Mouse (Mus musculus): ENCODE measurements around the gene Stk39.

The Stk39 gene

DNA sequence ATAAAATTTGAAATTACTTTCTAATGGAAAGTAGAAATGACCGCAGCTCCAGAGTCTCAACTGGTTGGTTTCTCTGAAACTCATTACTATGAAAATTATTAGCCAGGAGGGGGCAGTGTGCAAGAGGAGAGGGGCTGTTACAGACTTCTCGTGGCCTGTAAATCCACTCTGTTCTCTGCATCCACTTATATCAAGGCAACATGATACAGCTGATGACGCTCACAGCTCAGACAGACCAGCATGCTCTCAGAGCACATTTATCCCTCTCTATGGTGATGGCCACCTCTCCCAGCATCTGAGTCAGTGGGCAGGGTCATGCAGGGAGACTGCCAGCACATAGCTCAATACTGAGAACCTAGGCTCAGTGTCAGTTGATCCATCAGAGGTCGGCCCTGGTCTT is 250.8 kb downstream of the Stk39 start:
- DNase-seq = peak; percentile 57

DNA sequence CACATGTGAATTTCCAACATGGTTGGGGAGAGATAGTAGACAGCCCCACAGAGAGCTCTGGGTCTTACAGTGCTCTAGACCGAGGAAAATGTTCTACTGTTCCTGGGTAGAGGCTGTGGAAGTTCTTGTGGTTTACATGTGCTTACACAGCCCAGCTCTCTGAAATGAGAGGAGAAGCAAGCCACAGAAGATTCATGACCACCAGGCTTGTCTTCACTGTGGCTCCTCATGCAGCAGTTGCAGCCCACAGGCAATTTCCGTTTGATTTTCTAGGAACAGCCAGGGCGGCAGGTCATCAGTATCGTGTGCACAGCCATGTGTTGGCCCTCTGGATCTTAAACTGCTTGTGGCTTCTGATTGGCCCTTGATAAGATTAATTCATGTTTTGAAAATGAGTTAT is 252.2 kb downstream of the Stk39 start:
- DNase-seq = no peak

DNA sequence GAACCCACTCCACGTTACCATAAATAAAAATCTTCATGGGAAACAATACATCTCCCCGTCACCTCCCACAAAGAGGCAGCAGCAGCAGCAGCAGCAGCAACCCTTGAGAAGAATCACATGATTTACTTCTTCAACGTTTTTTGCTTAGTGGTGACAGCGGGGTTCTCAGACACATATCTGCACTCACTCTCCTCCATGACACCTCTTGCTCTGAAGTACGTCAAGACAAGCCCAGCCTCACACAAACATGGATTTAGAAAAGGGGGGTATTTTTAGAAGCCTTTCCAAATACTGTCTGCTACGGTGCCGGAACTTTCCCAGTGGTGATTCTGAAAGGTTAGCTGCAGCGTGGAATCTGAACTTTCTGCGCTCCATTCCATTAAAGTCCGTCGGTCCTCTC is 256.9 kb downstream of the Stk39 start:
- no peak for DNase-seq

DNA sequence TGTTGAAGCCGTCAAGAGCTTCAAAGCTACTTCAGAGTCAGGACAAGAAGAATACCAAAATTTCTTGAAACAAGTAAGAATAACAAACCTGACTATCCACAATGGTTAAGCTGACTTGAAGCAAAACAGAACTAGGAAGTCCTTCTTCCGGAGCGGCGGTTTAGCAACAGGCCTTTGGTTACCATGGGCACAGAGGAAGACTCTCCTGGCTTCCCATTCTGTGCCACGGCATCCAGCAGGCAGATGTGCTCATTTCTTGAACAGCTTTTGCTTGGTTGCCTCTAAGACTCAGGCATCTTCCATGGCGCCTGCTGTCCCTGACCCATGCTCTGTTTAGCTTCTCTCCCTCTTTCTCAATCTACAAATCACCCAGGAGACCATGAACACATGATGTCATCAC is 257.7 kb downstream of the Stk39 start:
- DNase-seq = no peak

DNA sequence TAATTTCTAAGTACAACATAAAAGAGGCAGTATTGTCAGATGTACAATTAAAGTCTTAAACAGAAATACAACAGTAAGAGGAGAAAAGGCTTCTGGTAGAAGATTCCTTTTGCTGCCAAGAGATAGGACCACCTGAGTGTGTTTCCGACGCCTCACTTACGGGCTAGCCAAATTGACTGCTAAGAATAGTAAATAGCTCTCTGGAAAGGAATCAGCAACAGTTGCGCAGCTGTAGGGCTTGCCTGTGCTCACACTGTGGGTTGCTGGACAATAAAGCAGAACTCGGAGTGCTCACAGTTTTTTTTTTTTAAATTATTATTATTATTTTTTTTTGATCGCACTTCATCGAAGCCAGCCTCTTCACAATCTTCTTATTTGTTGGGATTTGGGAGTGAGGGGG is 260.6 kb downstream of the Stk39 start:
- no peak for DNase-seq

DNA sequence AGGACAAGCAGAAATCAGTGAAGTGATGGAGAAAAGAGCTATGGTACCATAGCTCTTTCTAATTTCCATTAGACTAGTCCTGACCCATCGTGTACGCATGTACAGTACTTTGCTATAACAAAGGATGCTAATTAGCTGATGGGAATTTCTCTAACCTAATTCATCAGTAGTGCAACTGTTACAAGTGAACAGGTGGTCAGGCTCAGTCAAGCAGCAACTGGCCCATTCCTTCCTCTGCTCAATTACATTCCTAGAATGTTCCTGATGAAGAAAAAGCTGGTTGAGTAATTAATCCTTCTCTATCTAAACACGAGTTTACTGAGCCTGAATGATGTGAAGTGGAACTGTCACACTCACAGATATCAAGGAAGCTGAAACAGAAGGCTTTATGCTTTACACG is 275.8 kb downstream of the Stk39 start:
- DNase-seq = no peak

DNA sequence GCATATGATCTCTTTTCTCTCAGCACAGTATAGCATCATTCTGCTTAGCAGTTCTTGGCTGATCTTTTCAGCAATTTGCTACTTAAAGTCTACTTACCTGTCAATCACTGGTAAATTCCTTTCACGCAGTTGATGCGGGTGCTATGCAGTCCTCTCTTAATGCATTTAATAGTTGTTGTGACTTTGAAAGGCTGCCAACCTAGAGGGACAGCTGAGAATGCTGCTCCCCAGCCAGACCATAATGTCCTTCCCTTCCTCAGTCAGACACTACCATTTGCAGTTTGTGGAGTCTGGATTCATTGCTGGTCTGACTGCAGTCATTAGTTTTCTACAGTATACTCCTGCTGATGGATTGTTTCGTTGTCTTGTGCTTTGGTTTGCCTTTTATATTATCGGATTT is 277.6 kb downstream of the Stk39 start:
- DNase-seq = no peak

DNA sequence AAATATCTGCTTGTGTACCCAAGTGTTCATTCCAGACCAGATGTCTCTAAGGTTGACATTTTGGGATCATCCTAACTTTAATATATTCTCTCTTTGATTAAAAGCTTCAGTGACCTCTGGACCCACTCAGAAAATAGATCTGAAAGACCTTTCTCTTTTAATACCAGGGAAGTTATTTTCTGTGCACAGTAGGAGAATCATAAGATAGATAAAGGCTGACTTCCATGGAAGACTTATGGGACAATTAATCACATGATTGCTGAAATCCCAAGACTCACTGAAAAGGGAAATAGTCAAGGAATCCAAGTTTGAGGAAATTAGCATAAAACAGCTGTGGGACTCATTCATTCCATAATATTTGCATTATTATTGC is 278.6 kb downstream of the Stk39 start:
- DNase-seq = no peak

DNA sequence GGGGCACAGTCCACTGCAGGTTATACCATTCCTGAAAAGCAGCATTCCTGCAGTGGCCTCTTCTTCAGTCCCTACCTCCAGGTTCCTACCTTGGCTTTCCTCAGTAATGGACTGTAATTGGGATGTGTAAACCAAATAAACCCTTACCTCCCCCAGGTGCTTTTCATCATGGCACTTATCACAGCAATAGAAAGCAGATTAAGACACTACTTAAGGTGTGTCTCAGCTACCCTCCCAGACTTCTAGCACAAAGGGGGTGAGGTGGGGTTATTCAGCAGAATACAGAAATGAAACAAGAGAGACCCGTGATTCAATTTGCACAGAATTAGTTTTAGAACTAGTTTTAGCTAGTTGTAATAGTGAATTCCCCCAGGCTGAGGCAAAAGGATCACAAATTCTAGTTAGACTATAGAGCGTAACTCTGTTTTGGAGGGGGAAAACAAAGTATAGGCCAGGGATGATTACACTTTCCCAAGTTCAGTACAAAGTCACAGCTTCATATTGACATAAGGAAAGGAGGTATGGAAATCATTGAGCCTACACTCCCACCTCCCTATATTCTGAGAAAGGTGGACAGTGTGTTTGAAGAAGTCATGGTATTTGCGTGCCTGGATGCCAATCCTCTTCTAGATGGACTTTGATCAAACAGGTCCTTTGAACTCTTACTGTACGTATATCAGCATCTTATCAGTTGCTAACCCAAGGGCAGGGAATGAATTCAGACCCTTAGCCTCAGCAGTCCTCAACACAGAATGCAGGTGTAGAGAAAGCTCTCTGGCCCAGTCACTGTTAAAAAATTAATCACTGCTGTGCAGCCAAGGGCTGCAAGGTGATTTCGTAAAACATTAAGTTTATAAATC is 279.2 kb downstream of the Stk39 start:
- no peak for DNase-seq

DNA sequence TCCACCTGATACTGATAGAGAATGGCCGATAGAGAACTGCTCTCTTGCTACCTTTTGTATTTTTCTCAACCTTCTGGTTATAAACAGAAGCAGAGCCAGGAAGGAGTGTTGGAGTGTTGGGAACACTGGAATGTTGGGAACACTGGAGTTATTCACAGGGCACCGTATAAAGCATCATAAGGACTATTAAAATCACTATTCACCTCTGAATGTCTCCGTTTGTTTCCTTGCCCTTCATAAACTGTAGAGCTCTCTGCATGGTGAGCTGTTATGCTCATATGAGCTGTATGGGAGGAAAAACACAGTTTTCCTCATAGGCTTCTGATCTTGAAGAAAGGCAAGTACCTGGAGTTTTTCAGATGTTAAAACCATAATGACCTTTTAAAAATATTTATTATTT is 295.6 kb downstream of the Stk39 start:
- no peak for DNase-seq

DNA sequence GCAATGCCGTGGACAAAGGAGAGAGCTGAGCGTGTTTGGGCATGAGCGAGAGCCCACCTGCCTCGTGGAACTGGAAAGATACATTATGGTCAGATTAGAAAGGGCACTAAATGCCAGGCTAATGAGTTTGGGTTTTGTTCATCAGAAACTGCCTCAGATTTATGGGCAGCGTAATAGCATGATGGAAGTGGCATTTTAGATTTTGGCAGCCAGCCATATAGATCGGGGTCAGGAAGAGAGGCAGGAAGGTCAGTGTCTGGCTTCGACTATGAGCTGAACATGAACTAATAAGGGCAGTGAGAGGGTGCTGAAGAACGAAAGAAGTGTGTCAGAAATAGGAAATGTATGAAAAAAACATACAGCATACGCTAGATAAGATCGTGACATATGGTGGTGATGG is 300.8 kb downstream of the Stk39 start:
- no peak for DNase-seq

DNA sequence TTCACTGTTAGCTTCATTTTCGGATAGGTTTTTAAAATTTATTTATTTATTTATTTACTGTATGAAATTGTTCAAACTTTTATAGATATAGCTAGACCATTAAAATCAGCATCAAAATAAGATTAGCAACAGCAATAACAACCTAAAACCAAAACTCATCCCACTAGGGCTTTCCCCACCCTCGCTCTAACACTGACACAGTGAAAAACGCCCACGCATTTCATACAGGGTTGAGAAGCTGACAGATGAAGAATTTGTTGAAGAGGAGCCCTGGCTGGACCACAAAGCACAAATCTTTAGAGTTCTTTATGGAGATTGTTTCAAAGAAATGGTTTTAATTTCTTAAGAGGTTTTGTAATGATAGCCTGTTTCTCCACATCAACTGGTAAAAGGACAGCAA is 310.1 kb downstream of the Stk39 start:
- no peak for DNase-seq

DNA sequence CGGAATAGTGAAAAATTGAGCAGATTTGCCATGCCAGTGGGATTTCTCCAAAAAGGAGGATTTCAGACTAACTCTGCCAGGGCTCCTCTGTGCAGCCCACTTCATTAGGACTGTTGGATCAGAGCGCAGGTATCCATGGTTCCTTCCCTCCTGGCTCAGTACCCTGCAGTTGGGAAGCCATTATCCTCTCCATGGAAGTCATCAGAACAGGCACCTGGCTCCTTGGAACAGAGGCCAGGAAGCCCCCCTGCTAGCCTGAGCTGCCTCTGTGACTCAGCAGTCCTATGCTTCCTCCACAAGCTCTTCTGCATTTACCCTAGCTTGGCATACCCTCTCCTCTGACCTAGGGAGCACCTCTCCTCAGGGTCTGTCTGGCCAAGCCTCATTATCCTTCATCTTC is 311.5 kb downstream of the Stk39 start:
- DNase-seq = no peak
